Mouse (Mus musculus): Measurements from ENCODE around the gene C2cd3.

GRCm38 (mm10) chr7:100461621-100462151 lies 89.7 kb downstream of the C2cd3 start:
- no peak for TF ChIP-seq POLR2A (IDR thresholded peaks at IDR 0.05; ENCODE audit: control insufficient read depth, low read depth, low read length)
- no peak for TF ChIP-seq CTCF (IDR thresholded peaks at IDR 0.05; ENCODE audit: control insufficient read depth, insufficient read depth, insufficient replicate concordance, low read depth, low read length)
